ENCODE assay signal across 17 mouse cellular contexts in the genomic region with DNA sequence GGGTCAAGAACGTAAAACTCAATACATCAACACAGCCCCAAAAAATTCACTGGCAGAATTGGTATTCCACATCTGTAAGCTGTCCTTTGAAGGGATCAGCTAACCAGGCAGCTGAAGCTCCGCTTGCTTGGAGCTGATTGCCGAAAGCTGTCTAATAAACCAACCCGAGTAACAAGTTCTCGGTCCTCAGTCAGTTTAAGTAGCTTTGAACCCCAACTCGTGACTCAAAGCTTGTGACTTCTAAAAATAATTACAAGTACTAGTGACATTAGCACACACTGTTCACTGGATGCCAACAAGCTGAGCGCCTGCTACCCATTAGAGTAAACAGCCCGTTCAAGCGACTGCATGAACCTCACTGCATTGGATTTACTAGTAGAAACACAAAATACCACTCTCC. TPM values are rescaled to one million over a fixed set of nuclear protein-coding genes. Genes with fewer than 3 reads are reported as not detected.
DNase-seq lines count a peak whose midpoint lies in the region; ATAC-seq and TF ChIP-seq lines count a peak whose summit lies in the region.
"Had no signal": no experiment of that assay in that cellular context is flagged by ENCODE, and none has a peak within 500 bp of the region (broad histone marks: within the 10 kb centered on the region; RNA-seq: fewer than 3 reads in every experiment).

No protein-coding gene starts in this region.

- H3K27me3 ChIP-seq in kidney, embryonic 16.5 days (ENCODE audit: insufficient read depth, low read length) = no peaks in the 10 kb centered on the region
- H3K27me3 ChIP-seq: CH12.LX had no signal

- no peak for TF ChIP-seq CTCF in gastrocnemius, adult 2 months (IDR thresholded peaks at IDR 0.05)

- peak; percentile 60 for DNase-seq in gastrocnemius, adult 2 months
- DNase-seq in gastrocnemius, postnatal 4 days (ENCODE audit: low spot score in 2 of 2) = no peak
- peak; percentile 44 to 68 for DNase-seq in heart, adult 9 months (ENCODE audit: low spot score in 2 of 2)
- peak; percentile 55 to 69 for DNase-seq in heart, postnatal 10 days
- no peak for DNase-seq in layer of hippocampus, postnatal 10 days (ENCODE audit: low spot score in 2 of 2)
- DNase-seq in left cerebral cortex, adult 11 months (ENCODE audit: low spot score) = no peak
- no peak for DNase-seq in urinary bladder, postnatal 4 days (ENCODE audit: low spot score in 2 of 2)
- DNase-seq: cerebellum, postnatal 25 days; midbrain, embryonic 14.5 days; thymus, postnatal 4 days had no signal

- no peak overlapping the region for H3K9ac ChIP-seq in kidney, embryonic 16.5 days (replicated peaks; ENCODE audit: low read length)

- no peaks in the 10 kb centered on the region for H3K9me3 ChIP-seq in kidney, embryonic 16.5 days (ENCODE audit: low read length)

- H3K4me1 ChIP-seq in kidney, embryonic 16.5 days (ENCODE audit: insufficient read depth, low read length) = 0 out of 2 replicates have a peak, but pooled peaks cover 5% of the 10 kb centered on the region

- 69% methylated on average over 9 of the region's 9 CpGs for WGBS in kidney, embryonic 16.5 days

- intact Hi-C loops in gastrocnemius, adult 2 months (cut with DNase I) = no loop called here
- intact Hi-C loops in heart, postnatal 10 days (cut with DNase I) = no loop called here

- ATAC-seq in kidney, embryonic 16.5 days (ENCODE audit: low FRiP score, low TSS enrichment) = peak; percentile 49; the same call in 1 of the 2 replicates
- ATAC-seq: activated CD4-positive, CD25-positive, alpha-beta regulatory T cell, adult 4 months; forebrain, embryonic 16.5 days had no signal

- peaks cover 11% of the 10 kb centered on the region; the same call in 1 of the 2 replicates for H3K36me3 ChIP-seq in kidney, embryonic 16.5 days (ENCODE audit: insufficient read depth, low read length)

- H3K4me3 ChIP-seq in gastrocnemius, adult 2 months = peak overlapping the region; percentile 61
- no peak overlapping the region for H3K4me3 ChIP-seq in kidney, embryonic 16.5 days (ENCODE audit: low read length)
- H3K4me3 ChIP-seq: layer of hippocampus, adult 2 months had no signal

- no peak overlapping the region; the same call in 1 of the 2 replicates for H3K4me2 ChIP-seq in kidney, embryonic 16.5 days (replicated peaks; ENCODE audit: low read depth, low read length)

- peak overlapping the region; percentile 92 for H3K27ac ChIP-seq in gastrocnemius, adult 2 months
- 0 out of 2 replicates have a peak overlapping the region, but pooled peaks have one; percentile 22 for H3K27ac ChIP-seq in kidney, embryonic 16.5 days (ENCODE audit: low read length)
- H3K27ac ChIP-seq: layer of hippocampus, adult 2 months; macrophage; stomach, postnatal 0 days had no signal

RNA-seq across cellular contexts. Expression of gene Trpm7, which starts 21.5 kb away (rescaled TPM):
- 10 to 100 TPM; 24.8 to 29.0 TPM for total RNA-seq in gastrocnemius, adult 2 months (2021)
- 10 to 100 TPM; 43.6 to 53.5 TPM for total RNA-seq in gastrocnemius, postnatal 4 days (2021)
- total RNA-seq in heart, postnatal 10 days (2021) = 10 to 100 TPM; 52.0 to 54.1 TPM
- polyA plus RNA-seq in kidney, embryonic 16.5 days (2015; fragmentation: Nextera tagmentation; extraction: Ambion mirVana) = 44.6 and 50.1 TPM in 2 replicates
- total RNA-seq in layer of hippocampus, postnatal 10 days (2021) = 10 to 100 TPM; 38.2 to 42.5 TPM

RNA-seq across cellular contexts. Expression of gene Sppl2a, which starts 35.5 kb away (rescaled TPM):
- 10 to 100 TPM; 61.8 to 68.6 TPM for total RNA-seq in gastrocnemius, adult 2 months (2021)
- total RNA-seq in gastrocnemius, postnatal 4 days (2021) = 10 to 100 TPM; 42.4 to 49.1 TPM
- total RNA-seq in heart, postnatal 10 days (2021) = 10 to 100 TPM; 49.6 to 51.3 TPM
- polyA plus RNA-seq in kidney, embryonic 16.5 days (2015; fragmentation: Nextera tagmentation; extraction: Ambion mirVana) = 41.3 and 43.3 TPM in 2 replicates
- total RNA-seq in layer of hippocampus, postnatal 10 days (2021) = 10 to 100 TPM; 29.3 to 29.5 TPM

Comparison
In these comparisons a context has a peak if more than half of its experiments do, and no peak if none do; other contexts are left out.
1. DNase-seq: peak in gastrocnemius, adult 2 months (single experiment), heart, adult 9 months (2 of 2) and heart, postnatal 10 days (2 of 2); none in gastrocnemius, postnatal 4 days (0 of 2), layer of hippocampus, postnatal 10 days (0 of 2), left cerebral cortex, adult 11 months (single experiment) and urinary bladder, postnatal 4 days (0 of 2).